Mouse (Mus musculus): Measurements from ENCODE around the gene Sesn1. TPM values are rescaled to one million over a fixed set of nuclear protein-coding genes. Genes with fewer than 3 reads are reported as not detected.
"Not testable (repeated sequence)": the region's sequence is repeated elsewhere in the genome, so short reads cannot be mapped to it uniquely, and the experiment has no call there.

Sesn1 gene
- polyA plus RNA-seq, 1 experiment from 2014 or later, result 20.3 TPM

DNA sequence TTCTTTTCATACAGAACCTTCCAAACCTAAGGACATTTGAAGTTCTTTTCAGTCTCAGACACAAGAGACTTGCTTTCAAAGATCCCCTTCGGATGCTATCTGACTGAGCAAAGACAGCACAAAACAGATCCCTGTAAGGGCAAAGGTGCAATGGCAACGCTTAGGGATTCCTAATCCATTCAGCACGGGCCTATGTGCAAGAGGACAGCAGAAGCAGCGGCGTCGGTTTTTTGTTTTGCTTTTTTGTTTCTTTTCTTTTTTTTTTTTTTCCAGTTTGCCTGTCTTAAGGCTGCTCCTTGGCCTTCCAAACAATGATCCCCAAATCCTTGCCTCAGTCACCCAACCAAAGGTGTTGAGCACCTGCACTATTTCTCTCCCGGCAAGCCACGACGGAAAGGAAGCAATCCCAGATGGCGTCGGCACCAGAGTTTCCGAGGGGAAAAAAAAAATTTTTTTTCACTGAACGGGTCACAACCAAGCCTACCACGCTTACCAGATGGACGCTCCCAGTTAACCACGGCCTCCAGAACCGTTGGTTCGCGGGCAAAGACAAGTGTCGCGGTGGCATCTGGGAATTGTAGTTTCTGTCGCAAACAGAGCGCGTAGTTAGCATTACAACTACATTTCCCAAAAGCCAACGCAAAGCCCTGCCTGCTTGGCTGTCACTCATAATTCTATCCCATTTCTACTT is 510 bp upstream of the Sesn1 start:
- H3K27ac ChIP-seq (replicated peaks), result peak overlapping the region; percentile 98
- peaks cover 49% of the 10 kb centered on the region for H3K4me1 ChIP-seq (replicated peaks)
- peak overlapping the region; percentile 74 for H3K4me3 ChIP-seq (replicated peaks)
- WGBS (ENCODE audit: insufficient replicate concordance), result 2% methylated on average over 25 of the region's 25 CpGs
- 0 out of 2 replicates have a peak, but pooled peaks cover 2% of the 10 kb centered on the region for H3K36me3 ChIP-seq (replicated peaks)
- peak overlapping the region; percentile 90 for H3K9ac ChIP-seq
- peak; percentile 72 for ATAC-seq (ENCODE audit: insufficient read depth)
- peak overlapping the region; percentile 83 for H3K4me2 ChIP-seq
- H3K9me3 ChIP-seq (replicated peaks), result no peaks in the 10 kb centered on the region
- no peaks in the 10 kb centered on the region for H3K27me3 ChIP-seq

DNA sequence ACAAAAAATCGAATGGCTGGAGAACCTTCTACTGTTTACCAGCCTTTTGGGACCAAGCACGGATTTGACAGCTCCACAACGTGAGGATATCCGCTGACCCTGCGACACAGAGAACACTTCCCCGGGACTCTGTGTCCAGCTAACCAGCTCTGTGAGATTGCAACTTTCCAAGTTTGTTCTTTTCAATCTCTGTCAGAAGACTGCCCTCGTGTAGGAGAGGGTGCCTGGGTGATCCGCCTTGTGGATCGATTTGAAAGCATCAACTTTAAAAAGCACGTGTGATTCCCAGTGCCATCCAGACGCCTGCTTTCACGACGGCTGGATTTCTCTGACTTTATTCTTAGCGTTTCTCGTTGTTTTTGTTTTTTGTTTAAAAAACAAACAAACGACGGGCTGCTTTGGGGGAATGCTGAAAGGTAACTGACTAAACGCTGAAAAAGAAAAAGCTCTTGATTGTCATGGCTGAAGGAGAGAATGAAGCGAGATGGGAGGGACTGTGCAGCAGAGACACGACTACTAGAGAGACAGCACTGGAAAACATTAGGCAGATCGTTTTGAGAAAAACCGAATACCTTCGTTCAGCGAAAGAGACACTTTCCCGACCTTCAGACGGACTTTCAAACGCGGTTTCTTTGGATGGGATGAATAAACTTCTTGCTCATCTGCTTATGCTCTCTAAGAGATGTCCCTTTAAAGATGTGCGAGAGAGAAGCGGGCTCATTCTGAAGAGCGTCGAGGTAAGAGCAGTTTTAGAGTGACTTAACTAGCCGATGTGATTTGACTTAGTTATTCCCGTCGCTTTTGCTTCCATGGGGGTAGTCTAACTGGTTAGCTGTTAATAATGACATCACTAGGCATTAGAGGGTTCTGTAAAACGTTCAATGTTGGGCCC is 1.1 kb downstream of the Sesn1 start:
- peaks cover 61% of the 10 kb centered on the region for H3K4me1 ChIP-seq (replicated peaks)

DNA sequence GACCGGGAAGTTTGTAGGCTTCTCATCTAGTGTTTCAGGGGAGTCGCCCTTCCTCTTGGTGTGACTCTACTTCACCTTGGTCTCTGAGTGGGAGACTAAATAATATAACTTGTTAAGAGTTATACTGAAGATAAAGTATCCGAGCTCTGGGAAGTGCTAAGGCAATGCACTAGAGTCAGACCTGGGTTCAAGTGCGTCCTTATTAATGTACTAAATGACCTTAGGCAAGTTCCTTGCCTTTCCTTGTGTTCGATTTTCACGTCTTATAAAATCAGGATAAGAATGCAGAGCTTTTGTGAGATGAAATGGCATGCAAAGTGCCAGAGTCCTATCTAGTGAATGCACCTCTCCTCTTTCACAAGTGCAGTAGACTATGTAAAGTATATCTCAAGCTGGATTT is 2.8 kb downstream of the Sesn1 start:
- Histone ChIP-seq H3K4me3 (replicated peaks) (peak overlapping the region; percentile 74), H3K36me3 (replicated peaks) (no peaks in the 10 kb centered on the region), H3K9ac (peak overlapping the region; percentile 40; the same call in 1 of the 2 replicates), H3K9me3 (replicated peaks) (no peaks in the 10 kb centered on the region), H3K27ac (replicated peaks) (no peak overlapping the region), H3K27me3 (no peaks in the 10 kb centered on the region), H3K4me1 (replicated peaks) (peaks cover 68% of the 10 kb centered on the region), H3K4me2 (peak overlapping the region; percentile 83)
- WGBS (ENCODE audit: insufficient replicate concordance), result 50% methylated on average over 6 of the region's 6 CpGs
- no peak for ATAC-seq (ENCODE audit: insufficient read depth)

More for the DNA sequence above, 1.1 kb downstream of the Sesn1 start:
- Histone ChIP-seq H3K27me3 (no peaks in the 10 kb centered on the region), H3K36me3 (replicated peaks) (no peaks in the 10 kb centered on the region), H3K4me2 (peak overlapping the region; percentile 83), H3K27ac (replicated peaks) (peak overlapping the region; percentile 98), H3K9ac (peak overlapping the region; percentile 90), H3K4me3 (replicated peaks) (peak overlapping the region; percentile 74), H3K9me3 (replicated peaks) (no peaks in the 10 kb centered on the region)
- under 1% methylated on average over 36 of the region's 36 CpGs for WGBS (ENCODE audit: insufficient replicate concordance)
- peak; percentile 17; the same call in 1 of the 2 replicates for ATAC-seq (ENCODE audit: insufficient read depth)

DNA sequence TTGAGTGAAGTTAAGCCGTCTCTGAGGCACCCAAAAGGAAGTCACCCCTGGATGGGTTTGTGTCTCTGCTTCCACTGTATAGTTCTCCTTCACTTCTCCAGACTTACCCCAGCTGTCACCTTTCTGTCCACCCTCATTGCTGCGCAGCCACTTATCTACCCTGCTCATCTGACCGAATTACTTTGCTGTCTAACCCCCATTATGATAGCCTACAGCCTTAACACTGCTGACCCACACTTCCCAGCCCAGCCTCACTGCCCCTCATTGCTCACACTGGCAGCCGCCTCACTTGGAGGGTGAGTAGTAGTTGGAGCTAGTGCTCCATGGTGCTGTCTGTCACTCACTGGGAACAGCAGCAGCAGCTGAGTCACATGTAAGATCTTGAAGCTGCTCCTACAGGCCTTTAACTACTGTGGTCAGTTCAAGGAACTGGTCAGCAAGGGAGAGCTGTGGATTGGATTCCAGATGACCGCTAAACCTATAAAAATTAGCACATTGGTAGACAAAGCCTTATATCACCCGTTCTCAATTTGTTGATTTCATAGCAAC is 4.6 kb downstream of the Sesn1 start:
- Histone ChIP-seq H3K27me3 (no peaks in the 10 kb centered on the region), H3K9me3 (replicated peaks) (no peaks in the 10 kb centered on the region), H3K4me1 (replicated peaks) (peaks cover 59% of the 10 kb centered on the region), H3K36me3 (replicated peaks) (no peaks in the 10 kb centered on the region), H3K4me3 (replicated peaks) (no peak overlapping the region), H3K4me2 (peak overlapping the region; percentile 83), H3K9ac (no peak overlapping the region), H3K27ac (replicated peaks) (no peak overlapping the region)
- WGBS (ENCODE audit: insufficient replicate concordance), result 45% methylated on average over 6 of the region's 6 CpGs
- ATAC-seq (ENCODE audit: insufficient read depth), result no peak

DNA sequence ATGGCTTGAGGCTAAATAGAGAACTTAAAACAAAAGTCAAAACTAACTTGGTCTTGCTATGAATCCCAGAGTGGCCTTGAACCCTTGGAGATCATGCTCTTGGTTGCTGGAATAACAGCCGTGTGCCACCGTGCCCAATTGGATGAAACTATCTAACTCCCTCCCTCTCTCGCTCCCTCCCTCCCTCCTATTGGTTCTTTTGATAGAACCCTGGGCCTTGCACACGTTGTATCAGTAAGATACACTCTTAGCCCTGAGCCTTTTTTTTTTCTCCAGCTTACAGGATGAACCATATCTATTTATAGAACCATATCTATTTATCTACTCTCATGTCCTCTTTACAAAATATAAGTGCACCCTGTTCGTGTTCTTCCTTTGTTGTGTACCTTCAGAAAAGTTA is 6.8 kb downstream of the Sesn1 start:
- WGBS (ENCODE audit: insufficient replicate concordance), result 38% methylated on average over 5 of the region's 5 CpGs
- H3K4me3 ChIP-seq (replicated peaks), result no peak overlapping the region
- H3K9ac ChIP-seq, result no peak overlapping the region
- no peak overlapping the region for H3K27ac ChIP-seq (replicated peaks)
- H3K27me3 ChIP-seq, result no peaks in the 10 kb centered on the region
- no peaks in the 10 kb centered on the region for H3K36me3 ChIP-seq (replicated peaks)
- peaks cover 49% of the 10 kb centered on the region for H3K4me1 ChIP-seq (replicated peaks)
- ATAC-seq (ENCODE audit: insufficient read depth), result 0 out of 2 replicates have a peak, but pooled peaks have one; percentile 25
- peak overlapping the region; percentile 5; the same call in 1 of the 2 replicates for H3K4me2 ChIP-seq
- no peaks in the 10 kb centered on the region for H3K9me3 ChIP-seq (replicated peaks)

DNA sequence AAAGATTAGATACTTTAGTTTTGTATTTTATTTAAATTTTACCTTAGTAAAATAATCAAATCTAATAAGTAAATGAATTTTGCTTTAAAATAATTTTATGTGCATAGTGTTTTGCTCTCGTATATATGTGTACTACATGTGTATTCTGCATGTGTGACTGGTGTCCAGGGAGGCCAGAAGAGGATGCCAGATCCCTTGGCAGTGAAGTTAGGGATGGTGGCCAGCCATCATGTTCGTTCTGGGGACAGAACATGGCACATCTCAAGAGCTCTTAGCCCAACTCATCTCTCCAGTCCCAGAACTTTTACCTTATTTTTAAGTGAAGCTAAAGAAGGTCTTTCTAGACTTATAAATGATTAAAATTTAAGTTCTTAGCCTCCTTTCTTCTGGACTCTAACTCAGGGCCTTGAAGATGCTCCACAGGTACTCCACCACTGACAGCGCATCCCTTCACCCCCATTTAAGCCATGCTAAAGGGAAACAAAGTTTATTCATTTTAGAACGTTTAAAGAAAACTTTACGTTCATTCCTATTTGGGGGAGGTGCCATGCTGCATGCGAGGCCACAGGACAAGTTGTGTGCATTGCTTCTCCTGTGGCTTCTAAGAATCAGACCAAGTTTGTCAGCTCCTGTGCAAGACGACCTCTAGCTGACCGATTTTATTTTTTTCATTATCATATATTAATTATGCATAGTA is 8.4 kb downstream of the Sesn1 start:
- H3K9ac ChIP-seq, result no peak overlapping the region
- H3K4me2 ChIP-seq, result no peak overlapping the region
- 78% methylated on average over 8 of the region's 8 CpGs for WGBS (ENCODE audit: insufficient replicate concordance)
- no peaks in the 10 kb centered on the region for H3K9me3 ChIP-seq (replicated peaks)
- peaks cover 35% of the 10 kb centered on the region for H3K4me1 ChIP-seq (replicated peaks)
- H3K27ac ChIP-seq (replicated peaks), result no peak overlapping the region
- ATAC-seq (ENCODE audit: insufficient read depth), result no peak
- no peak overlapping the region for H3K4me3 ChIP-seq (replicated peaks)
- no peaks in the 10 kb centered on the region for H3K36me3 ChIP-seq (replicated peaks)
- no peaks in the 10 kb centered on the region for H3K27me3 ChIP-seq

DNA sequence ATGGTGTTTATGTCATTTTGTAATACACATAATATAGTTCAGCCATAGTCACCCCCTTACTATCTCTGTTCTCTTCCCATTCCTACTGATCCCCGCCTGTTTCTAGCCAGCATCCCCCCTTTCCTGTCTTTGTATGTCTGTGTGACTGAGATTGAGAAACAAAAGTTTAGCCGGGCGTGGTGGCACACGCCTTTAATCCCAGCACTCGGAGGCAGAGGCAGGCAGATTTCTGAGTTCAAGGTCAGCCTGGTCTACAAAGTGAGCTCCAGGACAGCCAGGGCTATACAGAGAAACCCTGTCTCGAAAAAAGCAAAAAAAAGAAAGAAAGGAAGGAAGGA is 9.0 kb downstream of the Sesn1 start:
- not testable (repeated sequence) for H3K36me3 ChIP-seq (replicated peaks); H3K9ac ChIP-seq; ATAC-seq (ENCODE audit: insufficient read depth); H3K27ac ChIP-seq (replicated peaks); H3K4me3 ChIP-seq (replicated peaks); H3K9me3 ChIP-seq (replicated peaks); H3K27me3 ChIP-seq; H3K4me2 ChIP-seq
- WGBS (ENCODE audit: insufficient replicate concordance), result 67% methylated on average over 6 of the region's 6 CpGs
- peaks cover 29% of the 10 kb centered on the region for H3K4me1 ChIP-seq (replicated peaks)

DNA sequence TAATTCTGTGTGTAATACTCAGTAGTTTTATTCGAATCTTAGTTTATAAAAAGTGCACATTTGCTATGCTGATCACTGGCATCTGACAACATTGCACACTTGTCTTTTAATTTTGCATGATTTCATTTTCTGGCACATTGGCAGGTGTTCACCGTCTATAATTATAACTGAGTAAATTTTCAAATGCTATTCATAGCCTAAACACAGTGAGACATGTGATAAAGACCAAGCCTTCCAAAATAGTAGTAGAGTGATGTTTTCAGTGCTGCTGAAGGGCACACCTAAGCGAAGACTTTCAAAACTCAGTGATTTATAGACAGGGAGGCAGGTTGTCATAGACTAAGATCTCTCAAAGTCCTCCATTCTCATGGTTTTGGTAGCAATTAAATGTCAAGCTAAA is 9.6 kb downstream of the Sesn1 start:
- 82% methylated on average over 3 of the region's 3 CpGs for WGBS (ENCODE audit: insufficient replicate concordance)

DNA sequence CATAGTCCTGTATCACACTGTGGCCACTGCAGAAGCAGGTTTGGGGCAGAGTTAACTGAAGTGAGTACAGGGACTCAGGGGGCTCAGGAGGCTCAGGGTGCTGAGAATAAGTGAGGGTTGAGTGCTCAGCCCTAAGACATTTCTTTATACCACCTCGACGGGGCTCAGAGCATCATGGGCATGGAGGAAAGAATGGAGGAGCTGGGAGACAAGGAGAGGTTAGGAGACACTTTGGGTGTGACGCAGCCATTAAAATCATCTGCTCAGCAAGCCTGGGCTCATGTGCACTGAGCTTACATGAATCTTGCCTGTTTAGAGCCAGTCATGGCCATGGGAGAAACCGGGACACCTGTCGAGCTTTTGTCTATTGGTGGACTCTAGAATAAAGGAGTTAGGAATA is 10.7 kb downstream of the Sesn1 start:
- Histone ChIP-seq H3K4me2 (no peak overlapping the region), H3K27me3 (no peaks in the 10 kb centered on the region), H3K4me3 (replicated peaks) (no peak overlapping the region), H3K4me1 (replicated peaks) (peaks cover 16% of the 10 kb centered on the region), H3K27ac (replicated peaks) (no peak overlapping the region), H3K36me3 (replicated peaks) (no peaks in the 10 kb centered on the region), H3K9me3 (replicated peaks) (no peaks in the 10 kb centered on the region), H3K9ac (no peak overlapping the region)
- no peak for ATAC-seq (ENCODE audit: insufficient read depth)
- 84% methylated on average over 5 of the region's 5 CpGs for WGBS (ENCODE audit: insufficient replicate concordance)

More for the DNA sequence above, 9.6 kb downstream of the Sesn1 start:
- Histone ChIP-seq H3K36me3 (replicated peaks) (no peaks in the 10 kb centered on the region), H3K4me3 (replicated peaks) (no peak overlapping the region), H3K27me3 (no peaks in the 10 kb centered on the region), H3K9ac (no peak overlapping the region), H3K4me1 (replicated peaks) (peaks cover 23% of the 10 kb centered on the region), H3K9me3 (replicated peaks) (no peaks in the 10 kb centered on the region), H3K27ac (replicated peaks) (no peak overlapping the region), H3K4me2 (no peak overlapping the region)
- no peak for ATAC-seq (ENCODE audit: insufficient read depth)

DNA sequence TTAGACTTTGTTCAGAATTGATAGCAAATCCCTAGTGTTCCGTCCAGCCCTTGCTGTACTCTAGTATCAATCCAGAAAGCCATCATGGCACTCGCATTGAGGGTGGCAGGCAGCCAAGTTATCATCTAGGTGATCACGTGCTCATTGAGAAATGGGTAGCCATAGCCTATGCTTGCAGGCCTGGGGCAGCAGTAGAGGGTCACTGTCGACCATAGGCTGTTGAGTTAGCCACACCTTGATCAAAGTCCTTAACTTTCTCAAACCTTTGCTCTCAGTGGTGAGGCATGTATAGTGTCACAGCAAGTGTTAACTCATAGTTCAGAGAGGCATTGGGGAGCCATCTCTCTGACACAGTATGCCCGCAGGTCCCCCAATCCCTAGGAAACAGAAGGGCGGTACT is 11.4 kb downstream of the Sesn1 start:
- Histone ChIP-seq H3K9me3 (replicated peaks) (no peaks in the 10 kb centered on the region), H3K27me3 (no peaks in the 10 kb centered on the region), H3K36me3 (replicated peaks) (no peaks in the 10 kb centered on the region), H3K4me2 (no peak overlapping the region), H3K9ac (no peak overlapping the region), H3K27ac (replicated peaks) (no peak overlapping the region), H3K4me1 (replicated peaks) (peaks cover 8% of the 10 kb centered on the region), H3K4me3 (replicated peaks) (no peak overlapping the region)
- WGBS (ENCODE audit: insufficient replicate concordance), result 76% methylated on average over 6 of the region's 6 CpGs
- ATAC-seq (ENCODE audit: insufficient read depth), result no peak
